Mouse (Mus musculus) brain, embryonic 14.5 days (tissue): Measurements from ENCODE around the gene Mvb12a. TPM values are rescaled to one million over a fixed set of nuclear protein-coding genes. Genes with fewer than 3 reads are reported as not detected.

Experiments used
- DNase-seq: peaks from one replicate; pipeline ENCODE4 v3.0.0-alpha.2; 2011; ENCODE audit warnings: low read depth
- CTCF ChIP-seq: fragments of 200-500 bp; IDR thresholded peaks from 2 replicates; pipeline ENCODE4 v1.5.1; 2012; ENCODE audit warnings: inconsistent platforms, mild to moderate bottlenecking, moderate library complexity, borderline replicate concordance; ENCODE audit not compliant: insufficient read depth, insufficient read length; ENCODE audit errors: extremely low read depth
- POLR2A ChIP-seq: fragments of 200-500 bp; IDR thresholded peaks from 2 replicates; pipeline ENCODE4 v1.6.1; 2012; ENCODE audit warnings: mild to moderate bottlenecking, inconsistent platforms, borderline replicate concordance; ENCODE audit not compliant: poor library complexity, insufficient read depth, insufficient read length, severe bottlenecking; ENCODE audit errors: extremely low read depth
- polyA plus RNA-seq: library from polyadenylated mRNA; depleted of rRNA; stranded (reverse); fragments of >200 nt; gene quantifications from 2 replicates; pipeline ENCODE4 v1.2.3, GENCODE M21; 2012

Mvb12a gene
- polyA plus RNA-seq, 1 experiment = 74.0 TPM

DNA sequence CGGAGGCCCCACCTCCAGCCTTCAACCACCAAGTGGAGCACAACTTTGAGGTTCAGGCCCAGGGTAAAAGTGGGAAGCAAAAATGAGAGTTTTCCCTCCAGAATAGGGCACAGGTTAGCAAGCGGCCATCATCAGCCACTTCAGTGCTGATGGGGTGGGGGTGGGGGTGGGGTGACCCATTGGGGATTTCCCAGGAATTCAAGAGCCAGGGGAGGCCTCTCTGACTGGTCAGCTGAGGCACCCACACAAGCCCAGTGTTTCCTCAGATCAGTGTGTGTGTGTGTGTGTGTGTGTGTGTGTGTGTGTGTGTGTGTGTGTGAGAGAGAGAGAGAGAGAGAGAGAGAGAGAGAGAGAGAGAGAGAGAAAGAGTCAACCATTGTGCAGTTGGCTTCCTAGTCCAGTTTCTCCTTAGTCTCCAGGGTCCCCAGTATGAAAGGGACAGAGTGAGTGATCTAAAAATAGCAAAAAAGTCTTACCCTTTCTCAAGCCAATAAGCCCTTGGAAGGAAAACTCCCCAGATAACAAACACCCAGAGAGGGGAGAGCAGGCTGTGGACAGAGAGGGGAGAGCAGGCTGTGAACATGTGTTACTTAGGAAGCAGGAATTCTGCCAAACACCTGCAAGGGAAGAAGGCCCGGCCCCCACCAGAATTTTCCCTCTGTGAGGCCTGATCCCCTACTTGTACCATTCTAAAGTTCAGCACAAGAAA lies 15.4 kb upstream of the Mvb12a start:
- TF ChIP-seq CTCF (no peak), POLR2A (no peak)
- no peak for DNase-seq

- TF ChIP-seq POLR2A (no peak), CTCF (no peak)
- no peak for DNase-seq
Measured at GRCm38 (mm10) chr8:71528362-71529073, 14.2 kb upstream of the Mvb12a start.

DNA sequence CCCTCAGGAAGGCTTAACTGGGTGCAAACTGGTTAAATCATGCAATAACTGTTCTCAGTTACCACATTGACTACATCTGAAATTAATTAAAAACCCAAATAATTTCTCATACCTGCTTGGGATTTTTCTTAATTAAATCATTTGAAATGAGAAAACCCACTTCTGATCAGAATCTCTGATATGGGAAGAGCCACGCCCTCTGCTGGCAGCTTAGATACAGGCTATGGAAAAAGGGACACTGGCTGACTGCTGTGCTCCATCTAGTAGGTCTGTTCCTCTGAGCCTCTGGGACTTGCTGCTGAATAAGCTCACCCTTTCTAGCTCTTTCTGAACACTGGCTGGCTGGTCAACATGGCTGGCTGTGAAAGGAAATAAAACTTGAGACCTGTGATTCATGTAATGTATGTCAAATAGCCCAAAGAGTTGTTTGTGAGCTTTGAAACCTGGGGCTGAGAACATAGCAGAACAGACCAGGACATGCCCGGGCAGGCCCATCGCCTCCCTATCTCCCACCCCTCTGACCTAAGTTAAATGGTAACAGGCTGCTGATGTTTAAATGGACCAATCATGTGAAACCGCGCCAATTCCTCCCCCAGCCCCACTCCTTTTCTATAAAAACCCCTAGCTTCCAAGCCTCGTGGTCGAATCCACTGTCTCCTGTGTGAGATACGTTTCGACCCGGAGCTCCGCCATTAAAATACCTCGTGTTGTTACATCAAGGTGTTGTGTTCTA lies 11.8 kb upstream of the Mvb12a start:
- peak; percentile 52; the same call in 1 of the 2 replicates for TF ChIP-seq CTCF
- DNase-seq = peak; percentile 48

GRCm38 (mm10) chr8:71534263-71534810 lies 8.4 kb upstream of the Mvb12a start:
- no peak for DNase-seq
- TF ChIP-seq POLR2A (no peak), CTCF (peak; percentile 19; the same call in 1 of the 2 replicates)

- DNase-seq = no peak
- TF ChIP-seq POLR2A (no peak), CTCF (no peak)
Measured at GRCm38 (mm10) chr8:71535663-71536062, 7.1 kb upstream of the Mvb12a start.

GRCm38 (mm10) chr8:71537028-71537867 lies 5.5 kb upstream of the Mvb12a start, which contains the start of gene Bst2:
Gene Bst2, minus strand, starts transcription at chr8:71537456.
- DNase-seq = peak; percentile 82
- no peak for TF ChIP-seq POLR2A
- no peak for TF ChIP-seq CTCF

- no peak for DNase-seq
- TF ChIP-seq CTCF (no peak), POLR2A (no peak)
Measured at GRCm38 (mm10) chr8:71543755-71544154, 1.0 kb downstream of the Mvb12a start.

GRCm38 (mm10) chr8:71545053-71545452 lies 2.3 kb downstream of the Mvb12a start:
- TF ChIP-seq POLR2A (no peak), CTCF (no peak)

DNA sequence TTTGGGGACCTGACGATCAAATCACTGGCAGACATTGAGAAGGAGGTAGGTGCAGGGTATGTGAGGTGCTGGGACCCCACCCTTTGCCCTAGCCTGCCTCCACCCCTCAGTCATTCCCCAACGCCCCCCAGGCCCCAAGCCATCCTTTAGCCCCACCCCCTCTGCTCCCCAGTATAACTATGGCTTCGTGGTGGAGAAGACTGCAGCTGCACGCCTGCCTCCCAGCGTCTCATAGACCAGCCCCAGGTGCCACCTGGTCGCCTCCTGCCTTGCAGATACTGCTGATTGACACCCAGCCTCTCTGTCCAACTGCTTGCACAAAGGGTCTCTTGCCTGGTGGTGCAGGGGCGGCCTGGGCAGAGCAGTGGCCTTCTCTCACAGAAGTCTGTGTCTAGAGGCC lies 4.9 kb downstream of the Mvb12a start:
- TF ChIP-seq POLR2A = no peak
- TF ChIP-seq CTCF = no peak
- no peak for DNase-seq

More at GRCm38 (mm10) chr8:71545053-71545452, 2.3 kb downstream of the Mvb12a start:
- DNase-seq = no peak

- TF ChIP-seq POLR2A (no peak), CTCF (no peak)
- DNase-seq = no peak
Measured at GRCm38 (mm10) chr8:71550754-71551153, 8.0 kb downstream of the Mvb12a start.
